Mouse (Mus musculus) adrenal gland, adult 18-20 months (tissue): ENCODE measurements at regions not wholly inside any gene's neighbourhood (a gene's known extent, or its start where the extent isn't known, plus 50 kb on each side); places are given as distances from the start of the nearest gene placed in this dataset.

Source experiments
- DNase-seq, 2 experiments: peaks; one replicate each; pipeline ENCODE4 v3.0.0; 2021 to 2022; ENCODE audit warnings: low spot score in 2 of 2

GRCm38 (mm10) chr10:17630861-17631581 lies 92.0 kb upstream of the Cited2 start:
- no peak for DNase-seq

- DNase-seq: no peak
These were observed 91.2 kb upstream of the Cited2 start for GRCm38 (mm10) chr10:17631817-17632216.

GRCm38 (mm10) chr10:17632959-17633674 lies 89.9 kb upstream of the Cited2 start:
- no peak for DNase-seq

GRCm38 (mm10) chr10:17645363-17645762 lies 77.7 kb upstream of the Cited2 start:
- DNase-seq: no peak

GRCm38 (mm10) chr10:17646391-17646790 lies 76.6 kb upstream of the Cited2 start:
- no peak for DNase-seq

GRCm38 (mm10) chr10:17648077-17648476 lies 74.9 kb upstream of the Cited2 start:
- DNase-seq: no peak

- DNase-seq: no peak
These were observed 71.8 kb upstream of the Cited2 start for GRCm38 (mm10) chr10:17650997-17651750.

- DNase-seq: no peak
These were observed 69.7 kb upstream of the Cited2 start for GRCm38 (mm10) chr10:17653325-17653724.

- no peak for DNase-seq
These were observed 69.2 kb upstream of the Cited2 start for GRCm38 (mm10) chr10:17653785-17654184.

- DNase-seq: no peak
These were observed 68.6 kb upstream of the Cited2 start for GRCm38 (mm10) chr10:17654308-17654858.

GRCm38 (mm10) chr10:17655459-17656051 lies 67.5 kb upstream of the Cited2 start:
- no peak for DNase-seq

- no peak for DNase-seq
These were observed 66.7 kb upstream of the Cited2 start for GRCm38 (mm10) chr10:17656305-17656704.

- DNase-seq: no peak
These were observed 66.0 kb upstream of the Cited2 start for GRCm38 (mm10) chr10:17656872-17657482.

- DNase-seq: no peak
These were observed 63.4 kb upstream of the Cited2 start for GRCm38 (mm10) chr10:17659575-17659974.

- no peak for DNase-seq
These were observed 62.1 kb upstream of the Cited2 start for GRCm38 (mm10) chr10:17660836-17661452.

- DNase-seq: no peak
These were observed 56.9 kb upstream of the Cited2 start for GRCm38 (mm10) chr10:17666089-17666488.

- DNase-seq: no peak
These were observed 53.6 kb upstream of the Cited2 start for GRCm38 (mm10) chr10:17669401-17669800.
